Mouse (Mus musculus) embryonic stem cell, embryonic (primary cell): ENCODE measurements around the gene Zscan25.
"Not testable (repeated sequence)": the region's sequence is repeated elsewhere in the genome, so short reads cannot be mapped to it uniquely, and the experiment has no call there.

Source experiments
- CTCF ChIA-PET, 4 experiments: fragments of 300-600 bp in 2 of 4; fragments of 350-600 bp in 2 of 4; sonication (Branson Sonifier 250); formaldehyde crosslinking; loops; one replicate each; lab custom pipeline; 2022; ENCODE audit warnings: inconsistent platforms in 2 of 4; lab: Charles Lee
- POLR2A ChIA-PET, 4 experiments: fragments of 300-600 bp in 2 of 4; fragments of 350-600 bp in 2 of 4; sonication (Branson Sonifier 250); formaldehyde crosslinking; loops; one replicate each; lab custom pipeline; 2022; ENCODE audit warnings: antibody characterized with exemption in 4 of 4, inconsistent platforms in 1 of 4; lab: Charles Lee

Zscan25 gene

GRCm38 (mm10) chr5:145317141-145317540 is 36.8 kb downstream of the Zscan25 start:
- ChIA-PET CTCF (no interaction called here), POLR2A (no interaction called here)

- POLR2A ChIA-PET: not testable (repeated sequence)
- CTCF ChIA-PET: interaction anchor here in 1 of 4 experiments (0.7 kb wide), 1 partner anchor 29 kb away, joined by 3 read pairs; no protein-coding TSS in a partner anchor
Observed at GRCm38 (mm10) chr5:145338756-145339155, 58.5 kb downstream of the Zscan25 start.
